Mouse (Mus musculus): ENCODE results near the gene Fam131a.
"Not testable (repeated sequence)": the region's sequence is repeated elsewhere in the genome, so short reads cannot be mapped to it uniquely, and the experiment has no call there.

The Fam131a gene

DNA sequence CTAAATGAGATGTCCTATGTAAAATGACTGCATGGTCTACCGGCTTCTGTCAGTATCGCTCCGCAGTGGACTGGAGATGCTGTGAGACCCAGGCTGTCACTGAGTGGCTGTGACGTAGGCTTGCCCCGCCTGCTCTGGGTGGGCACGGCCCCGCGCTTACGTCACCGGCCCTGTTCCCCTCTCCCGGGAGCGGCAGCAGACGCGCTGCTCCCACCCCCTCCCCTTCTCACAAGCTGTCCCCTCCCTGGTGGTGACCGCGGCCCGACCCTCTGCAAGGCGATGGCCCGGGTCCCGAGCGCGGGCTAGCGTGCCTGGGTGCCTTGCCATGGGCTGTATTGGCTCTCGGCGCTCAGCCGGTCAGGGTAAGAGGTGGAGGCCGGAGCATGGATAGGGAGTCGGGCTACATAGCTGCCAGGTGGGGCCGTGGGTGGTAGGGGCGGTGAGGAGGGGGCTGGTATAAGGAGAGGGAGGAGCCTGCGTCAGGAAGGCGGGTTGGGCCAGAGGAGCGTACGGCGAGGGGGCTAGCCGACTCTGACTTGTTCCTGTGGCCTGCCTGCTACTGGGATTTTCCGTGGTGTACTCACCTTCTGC, at the start of gene Fam131a:
TSS of gene Fam131a (plus strand) at position 131 of the 591 bp plus-strand sequence.
- DNase-seq (ENCODE audit: low spot score in 2 of 2): peak; percentile 94 to 96

DNA sequence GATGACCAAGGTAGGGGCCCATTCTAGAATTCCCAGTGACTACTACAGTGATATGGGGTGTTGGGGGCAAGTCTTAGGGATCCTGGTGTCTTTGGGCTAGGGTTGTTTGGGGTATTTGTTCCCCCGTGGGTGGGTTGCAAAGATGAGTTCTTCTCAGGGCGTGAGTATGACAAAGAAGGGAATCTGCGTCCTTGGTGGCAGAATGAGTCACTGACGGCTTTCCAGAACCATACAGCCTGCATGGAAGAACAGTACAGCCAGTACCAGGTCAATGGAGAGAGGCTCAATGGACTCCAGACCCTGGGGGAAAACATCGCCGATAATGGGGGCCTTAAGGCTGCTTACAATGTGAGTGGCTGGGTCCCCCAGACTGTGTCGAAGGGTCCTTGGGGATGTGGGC, 49.1 kb upstream of the Fam131a start:
- no peak for DNase-seq (ENCODE audit: low spot score in 2 of 2)

DNA sequence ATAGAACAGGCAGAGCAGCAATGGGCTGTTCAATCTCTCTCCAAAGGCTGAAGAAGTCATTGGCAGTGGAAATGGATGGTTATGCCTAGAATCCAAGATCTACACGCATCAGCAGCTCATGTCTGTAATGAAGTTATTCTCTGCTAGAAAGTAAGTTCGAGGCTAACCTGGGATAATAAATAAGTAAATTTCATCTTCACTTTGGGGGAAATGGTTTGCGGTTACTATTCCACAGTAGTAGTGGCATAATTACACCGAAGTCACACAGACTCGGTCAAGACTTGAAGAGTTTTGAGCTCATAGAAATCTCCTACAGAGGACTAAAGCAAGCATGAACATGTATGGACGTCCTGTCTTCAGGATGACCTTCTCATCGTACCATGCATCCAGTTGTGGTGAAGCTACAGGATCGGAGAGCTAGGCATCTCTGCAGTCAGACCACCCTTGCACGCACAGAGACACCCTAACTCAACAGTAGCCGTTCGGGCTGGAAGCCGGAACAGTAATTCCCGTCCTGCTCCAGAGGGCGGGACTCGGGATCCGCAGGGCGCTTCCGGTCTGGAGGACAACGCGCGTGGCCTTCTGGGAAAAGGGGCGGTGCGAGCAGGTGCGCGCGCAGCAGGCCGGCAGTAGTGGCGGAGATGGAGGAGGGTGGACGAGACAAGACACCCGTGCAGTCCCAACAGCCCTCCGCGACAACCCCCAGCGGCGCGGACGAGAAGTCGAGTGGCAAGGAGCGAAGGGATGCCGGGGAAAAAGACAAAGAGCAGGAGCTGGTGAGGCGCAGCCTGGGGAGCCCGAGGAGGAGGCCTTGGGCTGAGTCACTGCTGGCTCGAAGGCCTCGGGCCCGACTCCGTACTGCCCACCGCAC, 41.7 kb upstream of the Fam131a start, which contains the start of gene Psmd2:
TSS of gene Psmd2 (plus strand) at position 577 of the 871 bp plus-strand sequence.
- DNase-seq (ENCODE audit: low spot score in 2 of 2): peak; percentile 92 to 94

DNA sequence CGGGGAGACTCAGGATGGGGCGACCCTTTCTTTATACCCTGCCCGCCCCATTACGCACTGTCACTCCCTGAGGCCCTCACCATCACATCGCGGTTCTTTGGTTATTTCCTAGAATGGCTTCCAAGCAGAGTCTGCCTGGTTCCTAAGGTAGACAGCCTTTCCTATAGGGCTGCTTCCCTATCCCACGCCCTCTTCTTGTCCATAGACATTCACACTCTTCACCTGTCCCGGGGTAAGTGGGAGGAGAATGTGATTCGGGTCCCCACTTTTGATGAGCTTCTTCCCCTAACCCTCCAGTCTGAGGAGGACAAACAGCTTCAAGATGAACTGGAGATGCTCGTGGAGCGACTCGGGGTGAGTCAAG, 41.1 kb upstream of the Fam131a start:
- DNase-seq (ENCODE audit: low spot score in 2 of 2): no peak

DNA sequence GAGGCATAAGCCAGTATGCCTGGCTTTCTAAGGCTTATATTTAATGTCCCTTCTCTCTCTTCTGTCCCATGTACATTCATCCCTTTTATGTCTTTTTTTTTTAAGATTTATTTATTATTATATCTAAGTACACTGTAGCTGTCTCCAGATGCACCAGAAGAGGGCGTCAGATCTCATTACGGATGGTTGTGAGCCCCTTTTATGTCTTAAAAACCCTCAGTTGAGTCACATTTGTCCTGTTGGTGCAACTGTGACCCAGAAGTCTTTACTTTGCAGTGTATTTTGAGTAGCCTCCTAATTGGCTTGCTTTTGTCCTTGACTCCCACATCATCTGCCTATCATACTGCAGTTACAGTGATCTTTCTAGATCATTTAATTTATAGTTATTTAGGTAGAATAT, 39.7 kb upstream of the Fam131a start:
- DNase-seq (ENCODE audit: low spot score in 2 of 2): no peak

DNA sequence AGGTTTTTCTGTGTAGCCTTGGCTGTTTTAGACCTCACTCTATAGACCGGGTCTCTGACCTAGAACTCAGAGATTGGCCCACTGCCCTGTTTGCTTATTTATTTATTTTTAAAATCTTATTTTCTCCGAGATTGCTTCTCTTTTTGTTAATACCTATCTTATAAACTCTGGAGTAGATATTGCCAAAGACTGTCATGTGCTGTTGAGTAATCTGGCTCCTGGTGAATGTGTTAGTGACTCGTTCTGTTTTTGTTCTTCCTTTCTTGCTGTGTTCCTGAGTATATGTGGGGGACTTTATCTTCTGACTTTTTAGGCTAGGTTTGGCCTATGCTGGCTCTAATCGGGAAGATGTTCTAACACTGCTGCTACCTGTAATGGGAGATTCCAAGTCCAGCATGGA, 35.4 kb upstream of the Fam131a start:
- DNase-seq (ENCODE audit: low spot score in 2 of 2): no peak

DNA sequence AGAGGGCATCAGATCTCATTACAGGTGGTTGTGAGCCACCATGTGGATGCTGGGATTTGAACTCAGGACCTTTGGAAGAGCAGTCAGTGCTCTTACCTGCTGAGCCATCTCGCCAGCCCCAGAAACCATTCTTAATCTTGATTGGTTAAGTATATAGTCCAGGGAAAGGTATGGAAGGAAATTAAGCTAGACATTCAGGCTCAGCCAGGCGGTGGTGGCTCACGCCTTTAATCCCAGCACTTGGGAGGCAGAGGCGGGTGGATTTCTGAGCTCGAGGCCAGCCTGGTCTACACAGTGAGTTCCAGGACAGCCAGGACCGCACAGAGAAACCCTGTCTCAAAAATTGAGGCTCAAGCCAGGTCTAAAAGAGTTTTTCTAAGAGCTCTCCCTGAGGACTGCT, 25.0 kb upstream of the Fam131a start, which contains the start of gene Eif4g1:
TSS of gene Eif4g1 (plus strand) at position 301 of the 400 bp plus-strand sequence.
- not testable (repeated sequence) for DNase-seq (ENCODE audit: low spot score in 2 of 2)

DNA sequence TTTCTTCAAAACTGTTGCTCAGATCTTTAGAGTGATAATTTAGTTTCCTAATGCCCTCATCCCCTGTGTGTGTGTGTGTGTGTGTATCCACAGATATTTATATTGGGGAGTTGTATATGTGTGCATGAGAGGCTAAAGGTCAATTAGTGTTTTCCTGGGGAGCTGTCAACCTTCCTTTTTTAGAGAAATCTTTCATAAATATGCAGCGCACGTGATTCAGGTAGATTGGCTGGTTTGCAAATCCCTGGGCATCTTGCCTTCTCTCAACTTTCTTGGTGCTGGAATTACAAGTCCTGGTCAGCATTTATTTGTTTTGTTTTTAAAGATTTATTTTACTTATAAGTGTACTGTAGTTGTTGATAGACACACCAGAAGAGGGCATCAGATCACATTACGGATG, 22.8 kb upstream of the Fam131a start:
- no peak for DNase-seq (ENCODE audit: low spot score in 2 of 2)

DNA sequence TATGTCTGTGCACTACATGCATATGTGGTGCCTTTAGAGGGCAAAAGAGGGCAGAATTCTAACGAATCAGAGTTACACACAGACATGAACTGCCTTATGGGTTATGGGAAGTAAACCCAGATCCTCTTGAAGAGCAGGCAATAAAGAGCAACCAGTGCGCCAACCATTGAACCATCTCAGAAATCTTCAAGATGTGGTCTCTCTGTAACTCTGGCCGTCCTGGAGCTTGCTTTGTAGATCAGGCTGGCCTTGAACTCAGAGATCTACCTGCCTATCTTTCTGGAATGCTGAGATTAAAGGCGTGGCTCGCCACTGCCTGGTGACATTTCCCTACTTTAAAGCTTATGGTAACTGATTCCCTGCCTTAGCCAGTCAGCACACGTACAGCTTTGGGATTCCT, 21.2 kb upstream of the Fam131a start:
- DNase-seq (ENCODE audit: low spot score in 2 of 2): no peak

DNA sequence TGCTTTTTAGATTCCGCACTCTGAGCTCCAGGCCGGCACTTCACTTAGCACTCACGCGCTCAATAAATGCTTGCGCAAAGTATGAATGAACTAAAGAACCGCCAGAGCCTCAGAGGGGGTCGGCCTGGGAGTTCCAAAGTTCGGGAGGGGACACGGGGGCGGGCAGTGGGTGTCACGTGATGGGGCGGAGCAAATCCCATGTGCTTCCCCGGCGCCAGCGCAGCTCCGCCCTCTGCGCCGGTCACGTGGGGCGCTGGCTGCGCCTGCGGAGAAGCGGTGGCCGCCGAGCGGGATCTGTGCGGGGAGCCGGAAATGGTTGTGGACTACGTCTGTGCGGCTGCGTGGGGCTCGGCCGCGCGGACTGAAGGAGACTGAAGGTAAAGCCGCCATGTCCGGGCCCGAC, 20.5 kb upstream of the Fam131a start:
- DNase-seq (ENCODE audit: low spot score in 2 of 2): peak; percentile 93 to 94

DNA sequence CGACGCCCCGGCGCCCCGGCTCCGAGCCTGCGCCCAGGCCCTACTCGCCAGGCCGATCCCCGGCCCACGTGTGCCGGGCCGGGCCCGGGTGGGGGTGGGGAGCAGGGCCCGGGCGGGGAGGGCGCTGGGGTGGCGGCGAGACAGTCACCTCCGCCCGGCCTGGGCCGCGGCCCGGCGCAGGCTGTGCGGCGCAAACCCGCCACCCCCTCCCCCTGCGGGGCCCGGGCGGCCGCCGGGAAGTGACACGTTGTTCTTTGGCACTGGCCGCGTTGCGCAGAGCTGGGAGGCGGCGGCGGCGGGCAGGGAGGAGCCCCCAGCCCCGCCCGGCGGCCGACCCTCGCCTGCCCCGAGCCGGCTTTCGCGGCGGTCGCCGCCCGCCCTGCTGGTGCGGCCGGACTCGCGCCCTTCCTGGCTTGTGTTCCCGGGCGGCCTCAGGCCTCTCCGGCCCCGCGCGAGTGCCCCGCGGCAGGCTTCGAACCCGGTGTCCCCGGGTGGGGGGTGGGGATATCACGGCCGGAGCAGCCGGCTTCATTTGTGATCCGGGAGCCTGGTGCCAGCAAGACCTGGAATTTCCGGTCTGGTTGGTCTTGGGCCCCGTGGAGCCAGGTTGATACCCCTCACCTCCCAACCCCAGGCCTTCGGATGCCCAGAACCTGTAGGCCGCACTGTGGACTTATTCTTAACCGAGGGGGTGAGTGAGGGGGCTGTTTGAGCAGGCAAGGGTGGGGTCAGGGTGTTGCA, 19.9 kb upstream of the Fam131a start:
- peak in 1 of 2 experiments; percentile 33 for DNase-seq (ENCODE audit: low spot score in 2 of 2)

DNA sequence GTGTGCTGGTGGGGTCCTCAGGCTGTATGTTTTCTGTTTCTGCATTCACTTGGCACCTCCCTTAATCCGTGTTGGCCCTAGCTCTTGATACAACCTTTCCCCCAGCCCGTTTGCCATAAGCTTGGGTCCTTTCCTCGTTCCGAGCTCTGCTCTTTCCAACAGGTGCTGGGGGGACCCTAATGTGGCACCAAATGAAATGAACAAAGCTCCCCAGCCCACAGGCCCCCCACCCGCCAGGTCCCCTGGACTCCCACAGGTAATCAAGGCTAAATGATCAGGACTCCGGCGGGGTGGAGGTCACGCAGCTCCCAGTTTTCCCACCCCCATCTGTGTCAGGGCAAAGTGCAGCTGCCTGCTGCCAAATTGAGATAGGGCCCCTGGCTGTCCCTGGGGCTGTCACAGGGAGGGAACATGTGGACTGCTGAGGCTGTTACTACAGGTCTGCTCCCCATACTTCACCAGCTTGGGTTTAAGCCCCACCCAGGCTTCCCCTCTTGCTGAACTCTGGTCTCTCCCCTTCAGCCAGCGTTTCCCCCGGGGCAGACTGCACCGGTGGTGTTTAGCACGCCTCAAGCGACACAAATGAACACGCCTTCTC, 19.2 kb upstream of the Fam131a start:
- no peak for DNase-seq (ENCODE audit: low spot score in 2 of 2)

DNA sequence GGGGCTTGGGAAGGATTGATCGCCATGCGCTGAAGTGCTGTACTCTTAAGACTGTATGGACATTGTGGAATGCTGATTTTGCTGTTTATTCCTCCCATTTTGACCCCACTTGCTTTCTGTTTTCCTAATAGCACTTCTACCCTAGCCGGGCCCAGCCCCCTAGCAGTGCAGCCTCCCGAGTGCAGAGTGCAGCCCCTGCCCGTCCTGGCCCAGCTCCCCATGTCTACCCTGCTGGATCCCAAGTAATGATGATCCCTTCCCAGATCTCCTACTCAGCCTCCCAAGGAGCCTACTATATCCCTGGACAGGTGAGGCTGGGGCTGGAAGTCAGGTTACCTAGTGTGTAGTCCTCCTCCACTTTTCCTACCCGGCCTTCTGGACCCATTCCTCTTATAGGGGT, 17.8 kb upstream of the Fam131a start:
- no peak for DNase-seq (ENCODE audit: low spot score in 2 of 2)

DNA sequence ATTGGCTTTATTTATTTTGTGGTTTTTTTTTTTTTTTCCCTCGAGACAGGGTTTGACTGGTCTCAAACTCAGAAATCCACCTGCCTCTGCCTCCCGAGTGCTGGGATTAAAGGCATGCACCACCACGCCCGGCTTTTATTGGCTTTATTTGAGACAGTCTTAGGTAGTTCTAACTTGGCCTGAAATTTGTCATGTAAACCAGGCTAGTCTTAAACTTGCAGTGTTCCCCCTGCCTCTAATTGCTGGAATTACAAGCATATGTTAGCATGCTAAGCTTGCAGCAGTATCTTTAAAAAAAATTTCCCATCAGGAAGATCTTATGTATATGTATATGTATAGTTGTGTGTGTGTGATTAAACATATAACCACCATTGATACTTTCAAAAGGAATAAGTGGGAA, 16.3 kb upstream of the Fam131a start:
- DNase-seq (ENCODE audit: low spot score in 2 of 2): no peak

DNA sequence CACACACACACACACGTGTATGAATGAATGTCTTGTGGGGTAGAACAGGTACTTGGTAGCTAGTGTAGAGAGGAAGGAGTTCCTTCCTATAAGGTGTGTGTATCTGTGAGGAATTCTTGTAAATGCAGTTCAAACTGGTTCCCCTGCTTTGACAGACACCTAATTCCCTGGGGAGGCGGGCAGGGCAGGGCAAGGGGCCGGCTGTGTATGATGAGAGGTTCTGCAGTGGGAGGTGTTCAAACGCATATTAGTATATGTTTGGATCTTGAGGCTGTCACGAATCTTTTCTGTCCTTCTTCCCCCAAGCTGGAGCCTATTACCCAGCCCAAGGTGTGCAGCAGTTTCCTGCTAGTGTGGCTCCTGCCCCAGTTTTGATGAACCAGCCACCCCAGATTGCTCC, 15.7 kb upstream of the Fam131a start:
- DNase-seq (ENCODE audit: low spot score in 2 of 2): no peak

DNA sequence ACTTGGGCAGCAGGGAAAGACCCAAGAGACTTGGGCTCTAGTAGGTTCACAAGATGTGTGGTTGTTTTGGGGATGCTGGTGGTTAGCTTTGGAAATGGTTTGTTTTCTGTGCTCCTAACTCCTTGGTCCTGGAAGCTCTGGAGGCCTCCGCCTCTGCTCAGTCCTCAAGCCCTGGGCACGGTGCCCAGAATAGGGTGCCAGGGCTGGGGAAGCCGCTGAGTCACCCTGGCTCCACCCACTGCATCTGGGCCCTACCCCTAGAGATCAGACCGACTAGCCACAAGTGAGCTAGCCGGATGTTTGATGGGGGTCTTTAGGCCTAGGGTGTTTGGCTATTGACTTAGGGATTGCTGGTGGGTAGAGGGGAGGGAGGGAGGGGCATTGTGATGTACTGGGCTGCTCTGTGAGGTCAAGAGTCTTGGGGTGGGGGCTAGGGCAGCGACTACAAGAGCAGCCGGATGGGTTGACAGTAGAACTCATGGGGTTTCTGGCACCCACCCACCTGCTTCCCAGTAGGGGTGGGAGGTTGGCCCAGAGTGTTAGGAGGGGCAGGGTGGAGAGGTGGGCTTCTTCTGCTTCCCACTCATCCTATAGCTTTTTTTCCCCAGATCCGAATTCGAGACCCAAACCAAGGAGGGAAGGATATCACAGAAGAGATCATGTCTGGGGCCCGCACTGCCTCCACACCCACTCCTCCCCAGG, 14.9 kb upstream of the Fam131a start:
- DNase-seq (ENCODE audit: low spot score in 2 of 2): peak in 1 of 2 experiments; percentile 64

DNA sequence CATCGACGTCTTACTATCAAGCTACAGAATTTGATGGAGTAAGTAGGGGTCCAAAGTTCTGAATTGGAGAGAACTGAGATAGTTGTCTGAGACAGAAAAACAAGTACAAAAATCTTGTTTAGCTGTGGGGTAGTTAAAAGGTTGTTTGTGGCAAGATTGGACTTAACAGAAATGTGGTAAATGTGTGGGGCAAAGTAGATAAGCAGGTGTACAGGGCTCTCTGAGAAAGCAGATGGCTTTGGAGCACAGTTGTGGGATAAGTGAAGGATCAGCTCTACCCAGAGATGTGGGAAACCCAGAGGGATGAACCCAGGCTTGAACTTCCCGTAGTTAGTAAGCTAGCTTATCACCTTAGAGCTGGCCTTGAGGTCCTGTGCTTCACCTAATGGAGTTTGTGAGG, 2.3 kb upstream of the Fam131a start:
- DNase-seq (ENCODE audit: low spot score in 2 of 2): no peak

DNA sequence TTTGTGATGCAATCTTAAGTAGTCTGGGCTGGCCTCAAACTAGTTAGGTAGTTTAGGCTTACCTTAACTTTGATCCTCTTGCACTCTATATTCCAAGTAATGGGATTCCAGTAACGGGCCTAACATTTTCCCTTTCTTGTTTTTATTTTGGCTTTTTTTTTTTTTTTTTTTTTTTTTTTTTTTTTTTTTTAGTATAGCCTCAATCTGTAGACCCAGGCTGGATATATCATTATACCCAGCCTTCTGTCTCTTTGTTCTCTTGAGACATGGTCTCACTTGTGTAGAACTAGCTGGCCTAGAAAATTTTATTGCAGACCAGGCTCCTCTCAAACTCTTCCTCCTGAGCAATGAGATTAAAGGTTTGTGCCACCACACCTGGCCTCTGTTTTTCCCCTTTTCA, 1.4 kb upstream of the Fam131a start:
- no peak for DNase-seq (ENCODE audit: low spot score in 2 of 2)

DNA sequence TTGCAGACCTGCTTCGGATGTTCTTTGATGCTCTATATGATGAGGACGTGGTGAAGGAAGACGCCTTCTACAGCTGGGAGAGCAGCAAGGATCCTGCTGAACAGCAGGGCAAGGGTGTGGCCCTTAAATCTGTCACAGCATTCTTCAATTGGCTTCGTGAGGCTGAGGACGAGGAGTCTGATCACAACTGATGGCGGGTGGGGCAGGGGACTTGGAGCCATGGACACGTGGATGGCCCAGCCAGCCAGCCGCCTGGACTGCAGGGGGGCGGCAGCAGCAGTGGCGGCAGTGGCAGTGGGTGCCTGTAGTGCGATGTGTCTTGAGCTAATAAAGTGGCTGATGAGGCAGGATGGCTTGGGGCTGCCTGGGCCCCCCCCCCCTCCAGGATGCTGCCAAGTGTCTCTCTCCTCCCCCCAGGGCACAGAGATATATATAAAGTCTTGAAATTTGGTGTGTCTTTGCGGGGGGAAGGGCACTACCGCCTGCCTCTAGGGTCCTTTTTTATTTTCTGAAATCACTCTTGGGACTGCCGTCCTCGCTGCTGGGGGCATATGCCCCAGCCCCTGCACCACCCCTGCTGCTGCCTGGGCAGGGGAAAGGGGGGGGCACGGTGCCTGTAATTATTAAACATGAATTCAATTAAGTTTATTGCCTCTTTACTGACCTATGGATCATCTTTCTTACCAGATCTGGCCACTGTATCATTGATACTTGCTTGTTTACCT, 638 bp upstream of the Fam131a start:
- no peak for DNase-seq (ENCODE audit: low spot score in 2 of 2)

DNA sequence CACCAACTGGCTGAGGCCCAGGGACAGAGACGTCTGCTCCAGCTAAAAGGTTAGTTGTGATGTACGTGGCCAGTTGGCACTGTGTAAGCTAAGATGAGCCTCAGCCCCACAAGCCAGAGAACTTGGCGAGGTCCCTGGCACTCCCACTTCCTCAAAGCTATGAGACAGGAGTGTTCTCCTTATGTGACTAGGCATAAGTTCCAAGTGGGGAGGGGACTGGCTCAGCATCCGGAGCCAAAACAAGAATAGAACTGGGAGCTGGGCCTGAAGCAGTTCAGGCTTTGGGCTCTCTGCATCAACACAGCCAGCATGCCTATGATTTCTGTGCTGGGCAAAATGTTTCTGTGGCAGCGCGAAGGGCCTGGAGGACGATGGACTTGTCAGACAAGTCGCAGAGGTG, 1.7 kb downstream of the Fam131a start:
- DNase-seq (ENCODE audit: low spot score in 2 of 2): peak; percentile 75 to 87
